Mouse (Mus musculus): Measurements from ENCODE around the gene Sirt4. TPM values are rescaled to one million over a fixed set of nuclear protein-coding genes. Genes with fewer than 3 reads are reported as not detected.

Gene Sirt4
- polyA plus RNA-seq, 1 experiment from 2014 or later: 28.1 TPM

DNA sequence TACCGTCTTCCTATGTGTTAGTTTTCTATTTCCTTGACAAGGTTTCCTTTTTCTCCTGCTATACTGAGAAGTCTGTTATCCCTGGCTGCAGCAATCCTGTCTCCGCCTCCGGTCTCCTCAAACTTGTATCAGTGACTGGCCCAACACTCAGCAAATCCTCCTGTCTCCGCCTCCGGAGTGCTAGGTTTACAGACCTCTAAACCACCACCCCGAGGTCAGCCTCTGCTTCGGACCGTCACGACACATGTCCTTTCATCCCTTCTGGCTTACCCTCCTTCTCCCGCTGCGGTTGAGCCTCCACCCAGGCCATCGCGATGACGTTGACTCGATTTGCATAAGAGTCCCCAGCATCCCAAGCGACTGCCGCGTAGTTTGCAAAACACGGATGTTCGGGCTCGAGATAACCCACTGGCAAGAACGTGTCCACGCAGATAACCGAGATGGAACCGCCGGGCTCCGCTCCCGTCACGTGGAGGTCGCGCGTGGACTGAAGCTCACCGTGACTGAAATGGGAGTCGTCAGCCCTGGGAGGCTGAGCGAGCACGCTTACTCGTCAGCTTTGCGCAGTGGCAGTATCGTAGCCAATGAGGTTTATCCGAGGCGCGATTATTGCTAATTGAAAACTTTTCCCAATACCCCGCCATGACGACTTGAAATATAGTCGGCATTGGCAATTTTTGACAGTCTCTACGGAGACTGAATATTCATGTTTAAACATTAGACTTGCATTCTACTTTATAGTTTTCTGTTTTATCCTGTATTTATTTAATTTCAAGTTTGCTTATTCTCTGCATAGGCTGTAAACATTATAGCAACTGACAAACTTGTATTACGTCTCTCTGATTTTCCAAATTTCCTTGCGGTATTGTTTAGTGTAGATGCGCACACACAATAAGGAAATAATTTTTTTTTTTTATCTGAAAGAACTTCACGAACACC, 5.4 kb upstream of the Sirt4 start:
- Histone ChIP-seq H3K9ac (peak overlapping the region; percentile 84), H3K4me2 (peak overlapping the region; percentile 64), H3K4me1 (peaks cover 44% of the 10 kb centered on the region), H3K4me3 (peak overlapping the region; percentile 41), H3K36me3 (no peaks in the 10 kb centered on the region), H3K27me3 (no peaks in the 10 kb centered on the region), H3K27ac (peak overlapping the region; percentile 100), H3K9me3 (no peaks in the 10 kb centered on the region)
- peak; percentile 68 for ATAC-seq (ENCODE audit: insufficient number of reproducible peaks, insufficient read depth, low FRiP score, low TSS enrichment, low read depth)
- under 1% methylated on average over 50 of the region's 50 CpGs for WGBS

DNA sequence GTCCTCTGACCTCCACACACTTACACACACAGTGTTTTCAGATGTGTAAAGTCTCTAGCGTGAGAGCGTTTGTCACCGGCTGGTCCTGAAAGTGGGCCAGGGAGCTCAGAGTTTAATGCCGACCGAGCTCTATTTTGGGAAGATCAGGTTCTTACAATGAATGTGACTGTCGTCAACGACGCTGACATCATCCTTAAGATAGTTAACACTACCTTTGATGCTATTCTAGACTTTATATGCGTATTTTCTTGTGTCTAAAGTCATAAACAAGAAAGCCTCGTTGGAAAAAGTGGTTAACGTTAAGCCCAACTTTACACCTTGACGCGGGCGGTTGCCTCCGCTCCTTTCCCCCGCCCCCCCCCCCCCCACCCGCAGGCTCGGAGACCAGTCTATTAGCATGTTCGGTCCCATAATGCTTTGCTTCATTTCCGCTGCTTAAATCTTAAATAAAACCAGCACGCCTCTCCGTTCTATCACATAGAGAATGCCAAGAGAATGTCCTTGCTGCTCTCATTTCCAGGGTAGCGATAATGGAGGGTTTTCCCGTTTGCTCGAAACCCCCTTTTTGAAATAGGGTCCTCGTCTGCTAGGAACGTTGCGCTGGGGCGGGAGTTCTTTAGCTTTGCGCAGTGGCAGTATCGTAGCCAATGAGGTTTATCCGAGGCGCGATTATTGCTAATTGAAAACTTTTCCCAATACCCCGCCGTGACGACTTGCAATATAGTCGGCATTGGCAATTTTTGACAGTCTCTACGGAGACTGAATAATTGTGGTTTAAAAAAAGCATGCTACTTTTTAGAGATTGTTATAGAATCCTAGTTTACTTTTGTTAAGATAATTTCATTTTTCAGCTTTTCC, 4.5 kb upstream of the Sirt4 start:
- peak overlapping the region; percentile 64 for H3K4me2 ChIP-seq
- peak overlapping the region; percentile 100 for H3K27ac ChIP-seq
- H3K36me3 ChIP-seq: no peaks in the 10 kb centered on the region
- WGBS: under 1% methylated on average over 39 of the region's 39 CpGs
- H3K4me3 ChIP-seq: peak overlapping the region; percentile 41
- H3K9ac ChIP-seq: peak overlapping the region; percentile 84
- H3K27me3 ChIP-seq: no peaks in the 10 kb centered on the region
- peak; percentile 57; the same call in 1 of the 2 replicates for ATAC-seq (ENCODE audit: insufficient number of reproducible peaks, insufficient read depth, low FRiP score, low TSS enrichment, low read depth)
- peaks cover 43% of the 10 kb centered on the region for H3K4me1 ChIP-seq
- H3K9me3 ChIP-seq: no peaks in the 10 kb centered on the region

DNA sequence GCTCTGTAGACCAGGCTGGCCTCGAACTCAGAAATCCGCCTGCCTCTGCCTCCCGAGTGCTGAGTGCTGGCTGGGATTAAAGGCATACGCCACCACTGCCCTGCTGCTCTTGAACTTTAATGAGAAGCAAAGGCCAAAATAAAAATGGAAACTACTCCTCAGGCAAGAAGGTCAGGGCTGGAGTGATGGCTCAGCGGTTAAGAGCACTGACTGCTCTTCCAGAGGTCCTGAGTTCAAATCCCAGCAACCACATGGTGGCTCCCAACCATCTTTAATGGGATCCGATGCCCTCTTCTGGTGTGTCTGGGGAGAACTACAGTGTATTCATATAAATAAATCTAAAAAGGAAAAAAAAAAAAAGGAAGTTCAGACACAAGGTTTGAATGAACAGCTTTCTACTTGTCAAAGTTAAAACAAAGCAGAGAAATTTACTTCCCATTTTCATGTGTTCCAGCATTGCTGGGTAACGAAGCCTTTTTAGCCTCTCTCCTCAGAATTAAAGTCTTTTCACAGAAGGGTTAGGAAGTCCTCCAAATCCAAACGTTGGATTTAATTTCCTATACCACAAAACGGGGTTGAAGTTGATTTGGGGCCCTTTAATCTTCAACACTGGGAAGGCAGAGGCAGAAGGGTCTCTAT, 3.5 kb upstream of the Sirt4 start:
- no peak overlapping the region for H3K4me2 ChIP-seq
- H3K36me3 ChIP-seq: no peaks in the 10 kb centered on the region
- H3K4me1 ChIP-seq: peaks cover 35% of the 10 kb centered on the region
- H3K27me3 ChIP-seq: peaks cover 1% of the 10 kb centered on the region; the same call in 1 of the 2 replicates
- WGBS: 71% methylated on average over 9 of the region's 9 CpGs
- H3K9ac ChIP-seq: no peak overlapping the region
- no peak overlapping the region for H3K27ac ChIP-seq
- H3K9me3 ChIP-seq: no peaks in the 10 kb centered on the region
- no peak for ATAC-seq (ENCODE audit: insufficient number of reproducible peaks, insufficient read depth, low FRiP score, low TSS enrichment, low read depth)
- no peak overlapping the region for H3K4me3 ChIP-seq

DNA sequence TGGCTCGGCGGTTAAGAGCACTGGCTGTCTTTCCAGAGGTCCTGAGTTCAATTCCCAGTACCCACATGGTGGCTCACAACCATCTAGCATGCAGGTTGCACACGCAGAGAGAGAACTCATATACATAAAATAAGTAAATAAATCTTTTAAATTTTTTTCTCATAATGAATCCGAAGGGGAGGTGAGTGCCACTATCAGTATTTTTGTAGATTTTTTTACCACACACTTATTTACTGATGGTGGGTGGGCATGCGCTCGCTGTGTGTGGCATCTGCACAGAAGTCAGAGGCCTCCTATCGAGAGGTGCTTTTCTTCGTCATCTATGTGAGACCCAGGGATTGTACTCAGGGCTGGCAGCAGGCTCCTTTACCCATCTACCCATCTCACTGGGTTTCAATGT, 2.8 kb upstream of the Sirt4 start:
- Histone ChIP-seq H3K27me3 (peaks cover 8% of the 10 kb centered on the region), H3K4me1 (peaks cover 37% of the 10 kb centered on the region), H3K4me2 (no peak overlapping the region), H3K4me3 (no peak overlapping the region), H3K36me3 (0 out of 2 replicates have a peak, but pooled peaks cover 3% of the 10 kb centered on the region), H3K27ac (no peak overlapping the region), H3K9ac (no peak overlapping the region), H3K9me3 (no peaks in the 10 kb centered on the region)
- no peak for ATAC-seq (ENCODE audit: insufficient number of reproducible peaks, insufficient read depth, low FRiP score, low TSS enrichment, low read depth)
- WGBS: 86% methylated on average over 8 of the region's 8 CpGs

DNA sequence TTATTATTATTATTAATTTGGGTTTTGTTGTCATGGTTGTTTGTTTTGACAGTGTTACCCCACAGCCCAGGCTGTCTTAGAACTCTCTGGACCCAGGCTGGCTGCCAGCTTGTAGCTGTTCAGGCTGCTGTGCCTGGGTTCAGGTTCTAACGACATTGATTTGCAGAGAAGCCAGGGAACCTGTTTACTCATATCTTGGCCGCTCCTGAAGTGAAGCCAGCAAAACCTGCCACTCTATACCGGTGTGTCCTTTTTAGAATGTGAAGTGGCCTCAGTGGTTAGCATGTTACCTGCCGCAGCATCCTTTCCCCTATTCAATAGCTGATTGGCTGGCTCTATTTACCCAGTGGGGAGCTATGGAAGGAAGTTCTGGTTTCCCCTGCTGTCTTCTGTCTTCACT, 2.2 kb upstream of the Sirt4 start:
- H3K36me3 ChIP-seq: 0 out of 2 replicates have a peak, but pooled peaks cover 4% of the 10 kb centered on the region
- peaks cover 33% of the 10 kb centered on the region for H3K4me1 ChIP-seq
- no peak for ATAC-seq (ENCODE audit: insufficient number of reproducible peaks, insufficient read depth, low FRiP score, low TSS enrichment, low read depth)
- H3K9me3 ChIP-seq: no peaks in the 10 kb centered on the region
- no peak overlapping the region for H3K9ac ChIP-seq
- H3K27ac ChIP-seq: no peak overlapping the region
- no peak overlapping the region for H3K4me3 ChIP-seq
- H3K4me2 ChIP-seq: no peak overlapping the region
- WGBS: 49% methylated on average over 4 of the region's 4 CpGs
- H3K27me3 ChIP-seq: peaks cover 14% of the 10 kb centered on the region

DNA sequence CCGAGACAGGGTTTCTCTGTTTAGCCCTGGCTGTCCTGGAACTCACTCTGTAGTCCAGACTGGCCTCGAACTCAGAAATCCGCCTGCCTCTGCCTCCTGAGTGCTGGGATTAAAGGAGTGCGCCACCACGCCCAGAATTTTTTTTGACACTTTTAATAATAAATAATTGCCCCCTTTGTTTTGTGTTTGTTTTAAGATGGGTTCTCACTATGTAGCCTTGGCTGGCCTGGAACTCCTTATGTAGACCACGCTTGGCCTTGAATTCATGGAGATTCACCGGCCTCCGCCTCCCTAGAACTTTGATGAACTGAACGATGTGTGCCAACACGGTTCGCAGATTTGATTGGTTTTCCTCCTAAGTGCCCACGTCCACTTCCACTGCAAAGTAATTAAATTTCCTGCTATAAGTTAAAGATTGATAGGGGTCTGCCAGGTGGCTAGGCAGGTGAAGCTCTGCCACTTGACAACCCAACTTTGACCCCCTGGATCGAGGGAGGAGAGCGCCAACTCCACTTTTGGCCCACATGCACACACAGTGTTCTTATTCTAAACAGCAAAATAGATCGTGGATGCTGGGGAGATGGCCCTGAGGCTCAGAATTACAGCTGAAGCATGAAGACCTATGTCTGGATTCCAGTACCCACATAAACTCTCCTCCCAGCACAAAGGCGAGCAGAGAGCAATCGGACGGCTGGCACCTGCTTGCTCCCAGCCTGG, 1.1 kb upstream of the Sirt4 start:
- Histone ChIP-seq H3K9me3 (no peaks in the 10 kb centered on the region), H3K36me3 (0 out of 2 replicates have a peak, but pooled peaks cover 7% of the 10 kb centered on the region), H3K4me1 (peaks cover 24% of the 10 kb centered on the region), H3K4me3 (no peak overlapping the region), H3K27ac (no peak overlapping the region), H3K27me3 (peaks cover 21% of the 10 kb centered on the region), H3K4me2 (no peak overlapping the region), H3K9ac (no peak overlapping the region)
- whole genome bisulfite sequencing: 79% methylated on average over 18 of the region's 18 CpGs
- ATAC-seq (ENCODE audit: insufficient number of reproducible peaks, insufficient read depth, low FRiP score, low TSS enrichment, low read depth): no peak

DNA sequence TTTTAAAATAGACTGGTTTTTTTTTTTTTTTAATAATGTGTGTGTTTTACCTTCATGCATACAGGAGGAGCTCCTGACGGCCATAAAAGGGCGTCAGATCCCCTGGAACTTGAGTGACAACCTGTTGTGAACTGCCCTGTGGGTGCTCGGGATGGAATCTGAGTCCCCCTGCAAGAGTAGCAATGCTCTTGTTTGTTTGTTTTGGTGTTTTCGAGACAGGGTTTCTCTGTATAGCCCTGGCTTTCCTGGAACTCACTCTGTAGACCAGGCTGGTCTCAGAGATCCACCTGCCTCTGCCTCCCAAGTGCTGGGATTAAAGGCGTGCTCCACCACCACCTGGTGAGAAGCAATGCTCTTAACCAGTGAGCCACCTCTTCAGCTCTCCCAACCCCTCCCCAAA, 471 bp upstream of the Sirt4 start:
- Histone ChIP-seq H3K36me3 (0 out of 2 replicates have a peak, but pooled peaks cover 7% of the 10 kb centered on the region), H3K27me3 (peaks cover 25% of the 10 kb centered on the region), H3K27ac (no peak overlapping the region; the same call in 1 of the 2 replicates), H3K4me1 (peaks cover 26% of the 10 kb centered on the region), H3K4me2 (peak overlapping the region; percentile 71), H3K9me3 (no peaks in the 10 kb centered on the region), H3K9ac (peak overlapping the region; percentile 74; the same call in 1 of the 2 replicates), H3K4me3 (peak overlapping the region; percentile 52)
- no peak for ATAC-seq (ENCODE audit: insufficient number of reproducible peaks, insufficient read depth, low FRiP score, low TSS enrichment, low read depth)
- WGBS: 69% methylated on average over 5 of the region's 5 CpGs

DNA sequence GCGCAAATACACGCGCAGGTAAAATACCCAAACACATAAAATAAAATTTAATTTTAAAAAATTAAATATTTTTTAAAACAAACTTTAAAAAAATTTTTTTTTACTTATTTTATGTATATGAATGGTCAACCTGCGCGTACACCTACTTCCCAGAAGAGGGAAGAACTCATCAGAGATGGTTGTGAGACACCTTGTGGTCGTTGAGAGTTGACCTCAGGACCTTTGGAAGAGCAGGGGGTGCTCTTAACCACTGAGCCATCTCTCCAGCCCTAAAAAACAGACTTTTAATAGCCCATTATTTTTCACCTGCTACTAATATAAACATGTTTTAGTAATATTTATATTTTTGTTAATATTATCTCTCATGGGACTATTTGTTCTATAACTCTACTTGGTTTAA, 1.1 kb downstream of the Sirt4 start:
- ATAC-seq (ENCODE audit: insufficient number of reproducible peaks, insufficient read depth, low FRiP score, low TSS enrichment, low read depth): no peak
- WGBS: 29% methylated on average over 6 of the region's 6 CpGs
- Histone ChIP-seq H3K9ac (no peak overlapping the region), H3K4me1 (peaks cover 25% of the 10 kb centered on the region), H3K9me3 (no peaks in the 10 kb centered on the region), H3K4me2 (peak overlapping the region; percentile 71; the same call in 1 of the 2 replicates), H3K36me3 (peaks cover 12% of the 10 kb centered on the region; the same call in 1 of the 2 replicates), H3K4me3 (no peak overlapping the region), H3K27ac (no peak overlapping the region), H3K27me3 (peaks cover 28% of the 10 kb centered on the region)

DNA sequence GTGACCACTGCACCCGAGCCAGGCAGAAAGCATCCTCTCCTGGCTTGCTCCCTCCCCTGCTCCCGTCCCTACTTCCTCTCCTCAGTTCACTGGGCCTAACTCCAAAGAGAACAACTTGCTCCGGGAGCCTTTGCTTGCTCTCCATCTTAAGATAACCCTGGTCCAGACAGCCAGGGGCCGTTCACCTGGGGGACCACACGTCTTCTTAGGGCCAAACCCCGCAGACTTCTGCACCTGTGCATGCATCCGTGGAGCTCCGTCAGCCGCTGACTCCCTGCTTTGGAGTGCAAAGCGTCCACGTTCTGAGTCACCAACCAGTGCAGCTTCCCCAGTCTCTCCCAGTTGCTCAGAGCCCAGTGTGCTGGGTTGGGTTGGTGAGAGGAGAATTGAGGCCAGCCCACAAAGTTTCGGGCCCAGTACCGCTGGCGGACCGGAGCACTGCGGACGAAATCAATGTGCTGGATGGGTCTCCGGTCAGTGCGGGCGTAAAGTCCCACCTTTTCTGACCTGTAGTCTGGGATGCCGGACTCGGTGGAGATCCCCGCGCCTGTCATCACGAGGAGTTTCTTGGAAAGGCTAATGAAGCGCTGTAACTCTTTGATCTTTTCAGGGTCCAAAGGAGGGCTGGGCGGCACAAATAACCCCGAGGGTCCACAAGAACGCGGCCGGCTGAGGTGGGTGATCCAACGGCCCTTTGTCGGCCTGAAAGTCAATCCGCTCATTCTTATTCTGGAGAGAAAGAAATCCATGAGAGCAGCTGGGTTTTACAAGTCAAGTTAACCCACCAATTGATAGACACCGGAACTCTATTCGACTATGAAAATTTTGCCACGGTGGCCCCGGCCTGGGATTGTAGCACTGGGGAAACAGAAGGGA, 1.9 kb downstream of the Sirt4 start:
- peaks cover 28% of the 10 kb centered on the region for H3K27me3 ChIP-seq
- peak overlapping the region; percentile 44 for H3K9ac ChIP-seq
- H3K4me1 ChIP-seq: peaks cover 24% of the 10 kb centered on the region
- no peak for ATAC-seq (ENCODE audit: insufficient number of reproducible peaks, insufficient read depth, low FRiP score, low TSS enrichment, low read depth)
- peak overlapping the region; percentile 15 for H3K4me3 ChIP-seq
- no peak overlapping the region for H3K27ac ChIP-seq
- H3K9me3 ChIP-seq: no peaks in the 10 kb centered on the region
- peak overlapping the region; percentile 40 for H3K4me2 ChIP-seq
- WGBS: 28% methylated on average over 38 of the region's 38 CpGs
- peaks cover 17% of the 10 kb centered on the region for H3K36me3 ChIP-seq

DNA sequence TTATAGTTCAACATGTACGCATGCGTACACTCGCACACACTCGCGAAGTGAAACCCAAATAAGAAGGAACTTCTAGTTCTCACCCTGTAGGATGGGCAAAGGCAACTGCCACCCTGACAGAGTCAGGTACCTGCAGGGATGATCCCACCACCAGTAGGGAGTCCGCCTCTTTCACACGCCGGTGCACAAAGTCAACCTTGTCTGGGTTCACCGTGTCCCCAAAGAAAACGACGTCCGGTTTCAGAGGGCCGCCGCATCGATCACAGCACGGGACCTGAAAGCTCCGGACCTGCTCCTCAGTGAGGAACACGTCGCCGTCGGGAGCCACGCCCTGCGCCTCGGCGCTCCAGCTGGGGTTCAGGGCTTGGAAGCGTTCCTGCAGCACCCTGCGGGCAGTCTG, 4.4 kb downstream of the Sirt4 start:
- H3K9me3 ChIP-seq: no peaks in the 10 kb centered on the region
- H3K27me3 ChIP-seq: peaks cover 28% of the 10 kb centered on the region
- no peak overlapping the region for H3K27ac ChIP-seq
- peak overlapping the region; percentile 54; the same call in 1 of the 2 replicates for H3K9ac ChIP-seq
- no peak for ATAC-seq (ENCODE audit: insufficient number of reproducible peaks, insufficient read depth, low FRiP score, low TSS enrichment, low read depth)
- peaks cover 33% of the 10 kb centered on the region for H3K4me1 ChIP-seq
- peaks cover 24% of the 10 kb centered on the region for H3K36me3 ChIP-seq
- peak overlapping the region; percentile 56 for H3K4me2 ChIP-seq
- 18% methylated on average over 27 of the region's 27 CpGs for WGBS
- H3K4me3 ChIP-seq: peak overlapping the region; percentile 32

Data from embryonic facial prominence, embryonic 13.5 days (tissue).